Mouse (Mus musculus): Measurements from ENCODE around the gene Gtf2i. TPM values are rescaled to one million over a fixed set of nuclear protein-coding genes. Genes with fewer than 3 reads are reported as not detected.

Gtf2i gene
- total and polyA plus RNA-seq, 3 experiments: 110 to 244 (median 239) TPM

DNA sequence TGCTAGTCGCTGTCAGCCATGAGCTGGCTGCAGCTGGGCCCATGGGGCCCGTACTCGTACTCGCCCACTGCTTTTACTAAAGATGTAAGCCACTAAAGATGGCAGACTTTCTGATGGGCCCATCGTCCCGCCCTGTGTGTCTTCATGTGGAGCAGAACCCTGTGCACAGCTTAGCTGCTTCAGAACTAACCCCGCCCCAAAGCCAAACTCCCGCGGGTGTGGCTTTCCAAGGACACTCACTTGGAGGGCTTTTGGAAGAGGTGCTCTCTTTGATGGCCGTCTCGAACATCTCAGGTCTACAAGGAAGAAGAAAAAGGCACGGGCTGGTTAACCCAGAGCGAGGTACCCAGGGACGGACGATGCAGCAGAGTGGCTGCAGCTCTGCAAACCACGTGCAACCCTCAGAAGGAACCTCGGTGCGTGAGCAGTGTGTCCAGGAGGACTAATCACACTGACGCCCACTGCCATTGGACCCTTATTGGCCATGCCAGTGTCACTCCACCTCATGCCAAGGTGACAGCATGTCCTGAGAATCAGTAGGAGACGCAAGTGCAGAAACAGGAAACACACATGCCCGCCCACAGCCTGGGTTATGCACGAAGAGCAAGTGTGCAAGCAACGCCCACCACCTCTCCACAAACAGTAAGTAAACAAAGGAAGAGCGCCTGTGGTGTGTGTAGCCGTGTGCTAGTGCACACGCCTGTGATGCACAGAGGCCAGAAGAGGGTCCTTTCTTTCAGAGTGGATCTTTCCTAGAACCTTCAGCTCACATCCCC is 70.7 kb downstream of the Gtf2i start:
- DNase-seq: no peak

DNA sequence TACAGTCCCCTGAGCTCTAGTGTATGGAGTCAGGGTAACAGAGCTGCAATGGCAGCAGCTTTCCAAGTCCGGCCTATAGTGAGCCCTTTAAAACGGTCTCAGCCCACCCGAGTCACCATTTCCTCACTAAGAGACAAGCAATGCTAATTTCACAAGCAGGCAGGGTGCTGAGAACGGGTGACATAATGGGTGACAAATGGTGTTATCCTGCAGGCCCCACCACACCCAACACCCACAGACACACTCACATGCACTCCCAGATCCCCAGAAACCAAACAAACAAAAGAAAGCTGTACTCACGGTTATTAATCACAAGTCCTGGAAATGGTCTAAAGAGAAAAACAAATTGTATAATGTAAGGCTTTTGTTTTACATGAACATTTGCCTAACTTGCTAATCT is 72.7 kb downstream of the Gtf2i start:
- no peak for DNase-seq

DNA sequence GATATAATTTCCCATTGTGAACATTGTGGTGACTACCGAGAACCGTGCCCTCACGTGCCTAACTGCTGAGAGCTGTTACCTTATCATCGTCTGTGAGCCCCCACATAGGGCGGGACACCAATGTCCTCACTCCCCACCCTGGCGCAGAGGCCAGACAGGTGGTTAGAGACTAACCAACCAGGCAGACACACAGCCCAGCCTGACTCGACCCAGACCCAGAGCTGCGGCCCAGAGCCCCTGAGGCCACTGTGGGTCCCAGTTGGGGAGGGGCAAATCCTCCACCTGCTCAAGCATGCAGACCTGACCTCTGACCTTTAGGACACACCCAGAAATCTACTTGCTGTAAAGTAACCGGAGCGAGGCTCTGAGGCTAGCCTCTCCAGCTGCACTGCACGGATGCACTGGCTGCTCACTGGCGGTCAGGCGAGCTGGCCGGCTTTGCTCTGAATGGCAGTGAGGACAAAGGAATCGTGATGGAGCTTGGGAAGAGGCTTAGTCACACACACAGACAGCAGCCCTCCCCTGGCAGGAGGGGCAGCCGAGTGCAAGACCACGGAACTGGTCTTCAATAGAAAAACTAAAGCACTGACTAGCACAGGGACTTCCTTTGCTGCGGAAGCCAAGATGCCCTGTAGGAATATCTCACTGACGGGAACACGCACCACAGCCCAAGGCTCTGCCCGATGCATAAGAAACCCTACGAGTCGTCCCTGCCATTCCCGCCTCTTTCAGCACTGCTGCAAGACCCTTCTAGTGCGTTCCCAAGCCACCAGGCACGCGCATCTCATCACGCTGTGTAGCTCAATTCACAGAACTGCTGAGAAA is 76.4 kb downstream of the Gtf2i start:
- DNase-seq: no peak

DNA sequence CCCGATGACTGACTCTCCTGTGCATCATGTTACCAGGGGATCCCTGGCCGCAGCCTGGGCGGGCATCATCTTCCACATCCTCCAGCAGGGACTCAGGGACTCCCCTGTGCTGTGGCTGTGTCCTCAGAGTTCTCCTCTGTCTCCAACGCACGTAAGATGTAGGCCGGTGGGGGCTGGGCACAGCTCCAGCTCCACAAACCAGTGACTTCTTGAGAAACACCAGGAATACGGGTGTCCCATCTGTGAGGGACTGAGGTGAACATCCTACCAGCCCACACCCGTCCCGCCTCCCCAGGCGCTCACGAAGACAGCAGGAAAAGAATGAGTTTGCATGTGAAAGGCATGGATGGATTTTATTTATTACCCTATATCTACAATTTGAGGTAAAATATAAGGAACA is 77.1 kb downstream of the Gtf2i start:
- DNase-seq: no peak

DNA sequence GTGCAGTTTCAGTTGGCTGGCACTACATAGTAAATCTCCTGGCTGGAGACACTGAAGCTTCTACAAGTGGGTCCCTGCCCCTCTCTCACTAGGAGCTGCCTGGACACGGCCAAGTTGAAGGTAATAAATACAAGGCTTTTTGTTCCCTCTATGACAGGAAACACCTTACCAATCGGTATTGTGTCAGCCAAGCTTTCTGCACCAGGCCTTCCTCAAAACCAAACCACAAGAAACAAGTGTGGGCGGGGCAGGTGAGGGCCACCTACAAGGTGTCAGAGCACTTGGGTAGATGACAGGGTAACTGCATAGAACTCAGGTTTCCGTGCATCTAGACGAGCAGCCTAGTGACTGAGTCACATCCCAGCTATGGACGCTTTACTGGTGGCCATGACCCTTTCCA is 77.8 kb downstream of the Gtf2i start:
- no peak for DNase-seq

DNA sequence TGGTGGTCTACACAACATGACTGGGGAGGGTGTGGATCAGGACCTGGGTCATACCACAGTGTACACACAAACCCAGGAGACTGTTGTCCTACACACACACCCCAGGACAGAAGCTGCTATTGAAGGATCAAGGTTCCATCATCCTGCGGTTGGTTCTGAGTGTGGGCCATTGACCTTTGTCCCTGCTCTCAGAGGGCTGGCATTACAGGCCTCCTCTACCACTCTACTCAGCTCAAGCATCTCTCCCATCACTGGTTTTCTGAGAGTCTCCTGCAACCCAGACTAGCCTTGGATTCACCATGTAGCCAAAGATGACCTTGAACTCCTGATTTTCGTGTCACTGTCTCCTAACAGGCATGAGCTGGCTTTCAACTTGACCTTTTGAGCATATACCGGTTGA is 78.3 kb downstream of the Gtf2i start:
- DNase-seq: peak; percentile 29

DNA sequence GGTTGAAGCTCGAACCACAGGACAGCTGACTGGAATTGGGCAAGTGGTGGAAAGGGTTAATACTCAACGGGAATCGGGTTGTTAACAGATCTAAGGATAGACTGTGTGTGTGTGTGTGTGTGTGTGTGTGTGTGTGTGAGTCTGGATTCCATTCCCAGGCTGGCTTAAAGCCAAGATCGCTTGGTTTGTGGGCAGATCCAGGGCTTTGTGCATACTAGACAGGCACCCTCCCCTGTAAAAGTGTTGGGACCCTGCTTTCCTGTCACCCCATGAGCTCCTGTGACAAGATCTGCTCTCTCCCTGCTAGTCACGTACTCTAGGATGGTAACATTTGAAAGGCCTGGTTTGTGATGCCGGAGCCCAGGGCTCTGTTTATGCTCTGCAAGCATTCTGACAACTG is 79.4 kb downstream of the Gtf2i start:
- peak; percentile 41 for DNase-seq

DNA sequence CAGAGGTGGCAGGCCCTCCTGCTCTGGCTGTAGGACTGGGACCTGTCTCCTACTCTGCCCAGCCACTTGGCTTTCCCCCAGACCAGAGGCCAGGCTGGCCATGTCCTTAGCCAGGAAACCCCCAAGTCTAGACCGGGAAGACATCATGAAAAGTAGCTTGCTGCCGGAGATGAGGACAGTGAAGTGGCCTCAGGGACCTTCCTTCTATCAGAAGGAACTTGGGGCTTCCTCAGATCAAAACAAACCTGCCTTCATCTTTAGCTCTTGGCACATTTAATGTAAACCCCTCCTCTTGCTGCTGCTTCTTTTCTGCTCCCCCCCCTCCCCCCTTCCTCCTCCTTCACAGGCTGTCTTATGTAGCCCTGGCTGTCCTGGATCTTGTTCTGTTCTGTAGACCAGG is 80.4 kb downstream of the Gtf2i start:
- no peak for DNase-seq

DNA sequence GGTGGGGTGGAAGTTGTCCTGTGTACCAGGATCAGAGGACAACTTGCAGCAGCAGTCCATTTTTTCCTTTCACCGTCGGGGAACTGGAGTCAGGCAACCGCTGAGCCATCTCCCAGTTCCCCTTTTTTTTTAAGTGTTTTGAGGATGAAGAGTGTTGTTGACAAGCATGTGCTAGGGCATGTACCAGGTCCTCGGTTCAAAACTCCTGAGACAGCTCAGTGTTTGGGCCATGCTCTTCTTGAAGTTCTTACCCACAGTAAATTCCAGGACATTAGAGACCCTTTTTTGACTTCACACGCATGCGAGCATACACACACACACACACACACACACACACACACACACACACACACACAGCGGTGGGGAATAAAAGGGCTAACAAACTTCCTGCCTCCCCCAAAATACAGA is 81.3 kb downstream of the Gtf2i start:
- DNase-seq: no peak

DNA sequence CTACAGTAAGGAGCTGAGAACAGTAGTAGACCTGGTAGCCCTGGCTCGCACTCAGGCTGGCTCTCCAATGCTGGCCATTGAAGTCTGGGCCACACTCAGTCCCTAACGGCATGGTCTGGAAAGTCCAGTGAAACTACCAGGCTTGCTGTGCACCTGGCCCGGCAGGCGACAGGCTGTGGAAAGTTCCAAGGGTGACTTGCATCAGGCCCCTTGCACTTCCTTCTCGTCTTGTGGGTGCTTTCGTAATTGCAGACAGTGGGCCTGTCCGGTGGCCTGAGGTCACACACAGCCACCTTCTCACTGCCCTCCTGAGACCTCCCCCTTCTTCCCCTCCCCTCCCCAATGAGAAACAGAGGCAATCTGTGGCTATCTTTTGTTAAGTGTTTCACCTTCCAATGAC is 82.0 kb downstream of the Gtf2i start:
- DNase-seq: peak; percentile 67

DNA sequence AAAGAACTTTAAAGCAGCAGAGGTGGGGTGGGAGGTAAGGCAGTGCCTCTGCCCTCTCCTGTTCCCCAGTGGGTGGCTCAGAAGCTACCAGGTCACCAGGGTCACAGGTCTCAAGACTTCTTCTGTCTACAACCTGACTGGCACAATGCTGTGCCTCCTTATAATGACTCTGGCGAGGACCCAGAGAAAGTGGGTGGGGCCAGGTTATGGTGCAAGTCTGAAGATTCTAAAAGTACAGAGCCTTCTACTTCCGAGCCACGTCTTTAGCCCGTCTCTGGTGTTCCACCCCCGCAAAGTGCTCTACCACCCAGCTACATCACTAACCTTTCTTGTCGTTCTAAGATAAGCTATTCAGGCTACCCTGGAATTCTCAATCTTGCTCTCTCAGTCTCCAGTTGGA is 82.4 kb downstream of the Gtf2i start:
- DNase-seq: no peak

DNA sequence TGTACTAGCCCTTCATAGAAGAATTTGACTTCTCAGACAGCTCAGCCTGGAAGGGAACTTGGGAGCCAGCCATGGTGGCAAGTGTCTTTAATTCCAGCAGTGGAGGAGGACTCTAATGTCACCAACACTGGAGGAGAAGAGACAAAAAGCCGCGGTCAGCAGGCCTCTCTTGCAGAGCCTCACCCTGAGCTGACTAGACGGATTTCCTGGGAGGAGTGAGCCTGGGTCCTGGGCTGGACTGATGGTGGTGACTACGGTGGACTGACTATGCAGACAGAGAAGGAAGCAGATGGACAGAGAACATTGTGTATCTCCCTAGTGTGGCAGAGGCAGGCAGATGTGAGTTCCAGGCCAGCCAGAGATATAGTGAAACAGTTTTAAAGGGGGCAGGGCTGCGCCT is 83.2 kb downstream of the Gtf2i start:
- DNase-seq: peak; percentile 35

DNA sequence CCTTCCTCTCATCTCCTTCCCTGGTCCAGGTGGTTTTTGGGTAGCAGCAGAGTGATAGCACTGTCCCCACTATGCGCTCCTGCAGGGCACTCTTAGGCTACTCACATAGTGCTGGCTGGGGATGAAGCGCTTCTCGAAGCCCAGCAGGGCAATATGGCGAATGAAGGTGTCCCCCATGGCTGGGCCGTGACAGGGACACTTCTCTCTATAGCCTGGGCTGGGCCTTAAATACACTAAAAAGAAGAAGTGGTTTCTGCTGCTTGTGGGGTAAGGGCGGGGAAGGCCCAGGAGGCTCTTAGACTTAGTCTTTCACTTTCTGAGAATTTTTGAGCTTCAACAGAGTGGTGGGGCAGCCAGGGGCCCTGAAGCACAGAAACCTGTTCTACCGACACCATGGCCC is 85.2 kb downstream of the Gtf2i start, which contains the start of gene Ncf1:
Gene Ncf1, minus strand, starts transcription at position 235 of the 400 bp plus-strand sequence.
- DNase-seq: no peak

DNA sequence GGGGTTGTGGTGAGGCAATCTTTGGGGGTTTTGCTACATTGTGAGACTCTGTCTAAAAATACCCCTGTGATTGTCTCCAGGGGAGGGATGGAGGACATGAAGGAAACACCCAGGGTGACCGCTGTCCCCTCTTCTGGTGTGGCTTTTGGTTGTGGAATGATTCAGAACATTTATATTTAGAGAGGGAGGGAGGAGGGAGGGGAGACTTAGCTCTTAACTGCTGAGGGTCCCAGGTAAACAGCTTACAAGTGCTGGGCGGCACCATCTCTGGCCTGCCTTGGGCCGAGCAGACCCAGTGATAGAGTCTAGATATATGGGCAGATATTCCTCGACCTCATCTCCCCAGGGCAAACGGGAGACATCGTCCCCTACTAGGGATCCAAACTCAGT is 86.3 kb downstream of the Gtf2i start:
- no peak for DNase-seq

DNA sequence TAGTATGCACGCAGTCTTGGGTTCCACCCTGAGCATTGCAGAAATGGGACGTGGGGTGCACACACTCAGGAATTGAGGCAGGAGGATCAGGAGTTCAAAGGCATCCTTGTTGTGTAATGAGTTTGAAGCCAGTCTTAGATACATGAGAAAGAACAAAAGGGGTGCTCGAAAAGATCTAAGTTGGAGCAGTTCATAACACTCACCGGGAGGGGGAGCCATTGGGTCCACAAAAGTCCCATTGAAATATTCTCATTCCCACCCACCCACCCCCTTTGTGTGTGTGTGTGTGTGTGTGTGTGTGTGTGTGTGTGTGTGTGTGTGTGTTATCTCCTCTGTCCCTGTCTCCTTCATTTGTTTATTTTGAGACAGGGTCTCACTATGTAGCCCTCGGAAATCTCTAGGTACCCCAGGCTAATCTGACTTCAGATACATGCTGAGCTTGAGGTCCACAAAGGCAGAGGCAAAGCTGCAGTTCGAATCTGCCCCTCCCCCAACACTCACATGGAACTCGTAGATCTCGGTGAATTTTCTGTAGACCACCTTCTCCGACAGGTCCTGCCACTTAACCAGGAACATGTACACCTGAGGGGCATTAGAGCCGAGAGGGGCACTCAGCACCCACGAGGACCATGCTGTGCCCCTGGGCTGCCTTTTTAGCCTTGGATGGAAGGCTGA is 86.8 kb downstream of the Gtf2i start:
- no peak for DNase-seq

DNA sequence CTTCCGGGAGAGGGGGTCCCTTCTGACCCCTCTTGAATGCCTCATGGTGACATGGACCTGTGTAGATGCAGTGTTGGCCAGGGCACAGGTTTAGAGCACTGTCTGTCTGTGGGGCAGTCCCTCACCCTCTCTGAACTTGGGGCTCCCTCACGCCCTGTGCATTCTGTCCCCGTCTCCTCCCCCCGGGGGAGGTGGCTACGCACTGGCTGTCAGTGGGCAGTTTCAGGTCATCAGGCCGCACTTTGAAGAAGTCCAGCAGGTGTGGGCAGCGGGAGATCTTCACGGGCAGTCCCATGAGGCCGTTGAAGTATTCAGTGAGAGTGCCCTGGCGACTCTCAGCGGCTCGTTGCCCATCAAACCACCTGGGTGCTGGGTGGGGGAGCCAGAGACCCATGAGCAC is 87.6 kb downstream of the Gtf2i start:
- no peak for DNase-seq

DNA sequence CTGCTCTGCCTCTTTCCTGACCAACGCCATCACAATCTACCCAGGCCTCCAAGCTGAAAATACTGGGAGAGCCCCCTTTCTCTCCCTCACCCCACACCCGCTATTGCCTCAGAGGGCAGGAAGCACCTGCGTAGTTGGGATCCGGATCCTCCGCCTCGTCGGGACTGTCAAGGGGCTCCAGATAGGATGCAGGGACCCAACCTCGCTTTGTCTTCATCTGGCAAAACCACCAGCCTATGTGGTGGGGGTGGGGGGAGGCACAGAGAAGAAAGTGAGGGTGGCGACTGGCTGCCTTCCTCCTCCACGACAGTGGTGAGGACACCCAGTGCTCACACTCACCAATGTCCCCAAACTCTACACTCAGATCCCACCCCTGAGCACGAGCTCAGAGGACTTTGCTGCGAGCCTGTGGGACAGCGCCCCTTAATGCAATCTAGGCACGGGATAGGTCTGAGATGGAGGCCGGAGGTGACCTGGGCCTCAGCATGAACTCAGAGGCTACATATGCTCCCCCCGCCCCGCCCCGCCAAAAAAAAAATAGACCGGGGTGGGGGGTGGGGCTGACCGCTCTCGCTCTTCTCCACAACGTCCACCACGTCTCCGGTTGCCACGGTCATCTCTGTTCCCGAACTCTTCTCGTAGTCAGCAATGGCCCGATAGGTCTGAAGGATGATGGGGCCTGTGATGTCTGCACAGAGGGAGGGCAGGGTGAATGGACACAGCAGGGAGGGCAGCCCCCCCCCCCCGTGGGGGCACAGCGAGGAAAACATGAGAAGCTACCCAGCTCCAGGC is 89.3 kb downstream of the Gtf2i start:
- no peak for DNase-seq

DNA sequence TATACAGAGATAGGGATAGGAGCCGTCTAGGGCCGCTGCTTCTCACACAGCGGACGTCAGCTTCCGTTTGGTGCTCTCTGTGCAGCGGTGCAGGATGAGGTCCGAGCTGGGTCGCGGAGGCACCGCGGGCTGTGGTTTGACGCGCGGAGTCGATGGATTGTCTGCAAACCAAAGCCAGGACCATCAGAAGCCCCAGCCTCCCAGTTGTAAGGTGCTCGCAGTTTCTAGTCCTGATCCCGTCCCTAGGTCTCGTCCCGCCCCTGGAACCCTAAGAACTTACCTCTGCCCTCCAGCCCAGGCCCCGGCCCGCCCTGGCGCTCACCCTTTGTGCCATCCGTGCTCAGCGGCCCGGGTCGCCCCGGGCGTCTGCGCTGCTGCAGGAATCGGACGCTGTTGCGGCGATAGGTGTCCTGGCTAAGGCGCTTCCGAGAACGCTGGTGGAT is 92.8 kb downstream of the Gtf2i start:
- no peak for DNase-seq

DNA sequence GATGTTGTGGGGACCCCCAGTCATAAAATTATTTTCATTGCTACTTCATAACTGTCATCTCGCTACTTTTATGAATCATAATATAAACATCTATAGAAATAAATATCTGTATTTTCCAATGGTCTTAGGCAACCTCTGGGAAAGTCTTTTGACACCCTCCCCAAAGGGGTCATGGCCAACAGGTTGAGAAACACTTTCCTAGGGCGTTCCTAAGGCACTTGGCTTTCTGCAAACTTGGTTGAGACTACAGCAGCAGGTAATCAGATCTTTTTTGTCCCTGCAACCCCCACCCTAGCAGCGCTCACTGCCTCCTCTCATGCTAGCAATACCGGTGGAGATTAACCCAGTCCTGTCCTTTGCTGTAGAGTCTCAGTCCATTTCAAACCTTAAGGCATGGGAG is 93.3 kb downstream of the Gtf2i start:
- DNase-seq: no peak

DNA sequence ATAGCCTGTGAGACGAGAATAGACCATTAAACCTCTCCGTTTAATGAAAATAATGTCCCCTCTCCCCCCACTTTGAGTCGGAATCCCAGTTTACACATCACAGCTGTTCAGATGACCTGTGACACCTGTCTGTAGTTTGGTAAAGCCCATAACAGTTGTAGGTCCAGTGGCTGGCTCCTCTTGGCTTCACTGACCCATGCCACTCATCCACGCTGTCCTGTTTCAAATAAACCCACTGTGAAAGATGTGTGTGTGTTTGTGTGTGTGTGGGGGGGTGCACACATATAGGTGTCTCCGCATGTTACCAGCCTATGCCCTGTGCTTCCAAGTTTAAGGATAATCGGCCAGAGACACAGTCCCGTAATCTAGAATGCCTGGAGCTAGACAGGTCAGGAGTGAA is 96.7 kb downstream of the Gtf2i start:
- no peak for DNase-seq

DNA sequence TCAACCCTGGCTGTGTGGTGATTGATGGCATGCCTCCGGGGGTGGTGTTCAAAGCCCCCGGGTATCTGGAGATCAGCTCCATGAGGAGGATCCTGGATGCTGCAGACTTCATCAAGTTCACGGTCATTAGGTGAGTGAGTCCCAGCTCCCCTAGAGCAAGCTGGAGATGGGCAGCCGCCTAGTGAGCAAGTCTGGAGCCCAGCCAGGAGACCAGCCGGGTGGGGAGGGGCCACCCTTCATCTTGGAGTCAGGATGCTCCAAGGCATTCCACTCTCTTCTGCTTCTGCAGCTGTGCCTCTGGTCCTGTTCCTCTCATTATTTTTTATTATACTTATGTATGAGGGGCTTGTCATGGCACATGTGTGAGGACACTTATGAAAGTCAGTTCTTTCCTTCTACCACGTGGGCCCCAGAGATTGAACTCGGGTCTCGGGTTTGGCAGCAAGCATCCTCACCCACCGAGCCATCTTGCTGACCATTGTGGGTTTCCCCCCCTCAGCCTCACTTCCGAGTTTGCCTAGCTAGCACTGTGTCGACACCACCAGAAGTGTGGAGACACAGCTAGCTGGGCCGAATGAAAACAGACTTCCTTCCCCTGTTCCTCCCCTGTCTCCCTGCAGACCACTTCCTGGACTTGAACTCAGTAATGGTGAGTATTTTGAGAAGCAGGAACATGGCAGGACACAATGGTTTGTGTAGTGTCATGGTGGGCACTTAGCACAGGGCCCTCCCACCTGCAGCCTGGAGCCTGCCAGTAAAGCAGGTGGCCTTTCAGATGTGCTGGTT is 100.3 kb downstream of the Gtf2i start:
- DNase-seq: no peak

Measured in adrenal gland, adult 2 months (tissue).